Mouse (Mus musculus): Measurements from ENCODE around the gene Per1.

Per1 gene

GRCm38 (mm10) chr11:69114621-69115020 lies 19.6 kb downstream of the Per1 start:
- DNase-seq (ENCODE audit: low spot score), result no peak

- no peak for DNase-seq (ENCODE audit: low spot score)
Observed at GRCm38 (mm10) chr11:69116843-69117242, 21.8 kb downstream of the Per1 start.

GRCm38 (mm10) chr11:69117737-69118695 lies 23.0 kb downstream of the Per1 start:
- DNase-seq (ENCODE audit: low spot score), result peak; percentile 49

GRCm38 (mm10) chr11:69118765-69119164 lies 23.7 kb downstream of the Per1 start:
- peak; percentile 59 for DNase-seq (ENCODE audit: low spot score)

- DNase-seq (ENCODE audit: low spot score), result no peak
Observed at GRCm38 (mm10) chr11:69119446-69120155, 24.6 kb downstream of the Per1 start.

- no peak for DNase-seq (ENCODE audit: low spot score)
Observed at GRCm38 (mm10) chr11:69120221-69121000, 25.4 kb downstream of the Per1 start, which contains the start of gene Hes7. Gene Hes7, plus strand, starts transcription at chr11:69120404.

- no peak for DNase-seq (ENCODE audit: low spot score)
Observed at GRCm38 (mm10) chr11:69121001-69121740, 26.2 kb downstream of the Per1 start.

- no peak for DNase-seq (ENCODE audit: low spot score)
Observed at GRCm38 (mm10) chr11:69121741-69122335, 26.8 kb downstream of the Per1 start.

- DNase-seq (ENCODE audit: low spot score), result peak; percentile 66
Observed at GRCm38 (mm10) chr11:69122336-69122951, 27.4 kb downstream of the Per1 start, which contains the start of gene 9130213A22Rik. Gene 9130213A22Rik, minus strand, starts transcription at chr11:69122589.

- peak; percentile 83 for DNase-seq (ENCODE audit: low spot score)
Observed at GRCm38 (mm10) chr11:69123056-69123692, 28.2 kb downstream of the Per1 start.

- peak; percentile 78 for DNase-seq (ENCODE audit: low spot score)
Observed at GRCm38 (mm10) chr11:69123693-69124497, 28.9 kb downstream of the Per1 start.

GRCm38 (mm10) chr11:69124498-69124847 lies 29.5 kb downstream of the Per1 start:
- DNase-seq (ENCODE audit: low spot score), result peak; percentile 44

- DNase-seq (ENCODE audit: low spot score), result peak; percentile 73
Observed at GRCm38 (mm10) chr11:69125041-69125851, 30.2 kb downstream of the Per1 start.

GRCm38 (mm10) chr11:69125852-69125918 lies 30.7 kb downstream of the Per1 start, which contains the start of gene Aloxe3:
Gene Aloxe3, plus strand, starts transcription at chr11:69125896.
- DNase-seq (ENCODE audit: low spot score), result no peak

- no peak for DNase-seq (ENCODE audit: low spot score)
Observed at GRCm38 (mm10) chr11:69125919-69126705, 31.1 kb downstream of the Per1 start.

GRCm38 (mm10) chr11:69126706-69127095 lies 31.7 kb downstream of the Per1 start:
- no peak for DNase-seq (ENCODE audit: low spot score)

- no peak for DNase-seq (ENCODE audit: low spot score)
Observed at GRCm38 (mm10) chr11:69128426-69129122, 33.6 kb downstream of the Per1 start.

- no peak for DNase-seq (ENCODE audit: low spot score)
Observed at GRCm38 (mm10) chr11:69133566-69133922, 38.5 kb downstream of the Per1 start.

Measured in spleen, adult 12 weeks (tissue).